Mouse (Mus musculus) megakaryocyte, embryonic 14.5 days (primary cell): ENCODE data around the gene Cbr4. TPM values are rescaled to one million over a fixed set of nuclear protein-coding genes. Genes with fewer than 3 reads are reported as not detected.

Source experiments
- H3K27me3 ChIP-seq: replicated peaks from 2 replicates; pipeline ENCODE3; 2012; ENCODE audit warnings: inconsistent platforms
- H3K36me3 ChIP-seq: replicated peaks from 2 replicates; pipeline ENCODE3; 2012; ENCODE audit warnings: low read length, inconsistent platforms, mixed read lengths
- H3K4me1 ChIP-seq: 2 replicates; pipeline ENCODE4 v1.6.1; 2012; ENCODE audit warnings: inconsistent platforms
- H3K4me3 ChIP-seq: replicated peaks from 2 replicates; pipeline ENCODE3; 2012; ENCODE audit warnings: moderate library complexity, mild to moderate bottlenecking, inconsistent platforms
- H3K9me3 ChIP-seq: 2 replicates; pipeline ENCODE4 v1.6.1; 2012; ENCODE audit warnings: inconsistent platforms
- FLI1 ChIP-seq: IDR thresholded peaks from 2 replicates; pipeline ENCODE4 v1.6.1; 2012; ENCODE audit warnings: low read length, inconsistent platforms, mixed read lengths
- GATA1 ChIP-seq: IDR thresholded peaks from 3 replicates; pipeline ENCODE4 v1.6.1; 2012; ENCODE audit warnings: mixed read lengths, low read length, inconsistent platforms, borderline replicate concordance
- polyA plus RNA-seq: library from polyadenylated mRNA; stranded (reverse); fragments of >175 nt; gene quantifications from 2 replicates; pipeline ENCODE4 v1.2.3, GENCODE M21; 2012; ENCODE audit warnings: low replicate concordance; ENCODE audit not compliant: insufficient read depth

Cbr4 gene
- polyA plus RNA-seq, 1 experiment = 1.6 TPM

GRCm38 (mm10) chr8:61517502-61518185, 30.1 kb downstream of the Cbr4 start:
- Histone ChIP-seq H3K36me3 (peaks cover 5% of the 10 kb centered on the region), H3K9me3 (no peaks in the 10 kb centered on the region), H3K27me3 (no peaks in the 10 kb centered on the region), H3K4me3 (peak overlapping the region; percentile 39), H3K4me1 (peaks cover 14% of the 10 kb centered on the region; the same call in 1 of the 2 replicates)
- TF ChIP-seq FLI1 (no peak), GATA1 (no peak)

GRCm38 (mm10) chr8:61522132-61522531, 34.6 kb downstream of the Cbr4 start:
- Histone ChIP-seq H3K9me3 (no peaks in the 10 kb centered on the region), H3K36me3 (no peaks in the 10 kb centered on the region), H3K4me3 (no peak overlapping the region), H3K27me3 (no peaks in the 10 kb centered on the region), H3K4me1 (peaks cover 4% of the 10 kb centered on the region; the same call in 1 of the 2 replicates)
- TF ChIP-seq FLI1 = no peak
- no peak for TF ChIP-seq GATA1

GRCm38 (mm10) chr8:61527037-61527436, 39.5 kb downstream of the Cbr4 start:
- no peak overlapping the region for H3K4me3 ChIP-seq
- H3K4me1 ChIP-seq = no peaks in the 10 kb centered on the region; the same call in 1 of the 2 replicates
- no peaks in the 10 kb centered on the region for H3K36me3 ChIP-seq
- no peaks in the 10 kb centered on the region for H3K27me3 ChIP-seq
- no peaks in the 10 kb centered on the region for H3K9me3 ChIP-seq
- TF ChIP-seq GATA1 = no peak
- TF ChIP-seq FLI1 = no peak

GRCm38 (mm10) chr8:61528197-61528596, 40.7 kb downstream of the Cbr4 start:
- Histone ChIP-seq H3K9me3 (no peaks in the 10 kb centered on the region), H3K36me3 (no peaks in the 10 kb centered on the region)

GRCm38 (mm10) chr8:61528642-61529041, 41.1 kb downstream of the Cbr4 start:
- TF ChIP-seq FLI1 (no peak), GATA1 (no peak)
- no peaks in the 10 kb centered on the region; the same call in 1 of the 2 replicates for H3K4me1 ChIP-seq
- no peaks in the 10 kb centered on the region for H3K9me3 ChIP-seq
- H3K36me3 ChIP-seq = no peaks in the 10 kb centered on the region
- H3K4me3 ChIP-seq = no peak overlapping the region
- H3K27me3 ChIP-seq = no peaks in the 10 kb centered on the region

More at GRCm38 (mm10) chr8:61528197-61528596, 40.7 kb downstream of the Cbr4 start:
- H3K4me1 ChIP-seq = no peaks in the 10 kb centered on the region; the same call in 1 of the 2 replicates
- H3K4me3 ChIP-seq = no peak overlapping the region
- no peak for TF ChIP-seq GATA1
- TF ChIP-seq FLI1 = no peak
- no peaks in the 10 kb centered on the region for H3K27me3 ChIP-seq

GRCm38 (mm10) chr8:61531944-61532795, 44.6 kb downstream of the Cbr4 start:
- Histone ChIP-seq H3K27me3 (peaks cover 5% of the 10 kb centered on the region), H3K36me3 (no peaks in the 10 kb centered on the region), H3K9me3 (no peaks in the 10 kb centered on the region), H3K4me3 (no peak overlapping the region), H3K4me1 (peaks cover 6% of the 10 kb centered on the region)
- no peak for TF ChIP-seq GATA1
- TF ChIP-seq FLI1 = no peak

- TF ChIP-seq GATA1 = no peak
- no peak for TF ChIP-seq FLI1
- H3K4me1 ChIP-seq = peaks cover 6% of the 10 kb centered on the region
- H3K4me3 ChIP-seq = no peak overlapping the region
Measured at GRCm38 (mm10) chr8:61532831-61533230, 45.3 kb downstream of the Cbr4 start.

GRCm38 (mm10) chr8:61533356-61533926, 45.9 kb downstream of the Cbr4 start:
- H3K4me3 ChIP-seq = no peak overlapping the region
- TF ChIP-seq GATA1 = no peak
- TF ChIP-seq FLI1 = no peak
- H3K9me3 ChIP-seq = no peaks in the 10 kb centered on the region
- no peaks in the 10 kb centered on the region for H3K36me3 ChIP-seq
- H3K4me1 ChIP-seq = peaks cover 6% of the 10 kb centered on the region
- peaks cover 8% of the 10 kb centered on the region for H3K27me3 ChIP-seq

More at GRCm38 (mm10) chr8:61532831-61533230, 45.3 kb downstream of the Cbr4 start:
- no peaks in the 10 kb centered on the region for H3K9me3 ChIP-seq
- peaks cover 5% of the 10 kb centered on the region for H3K27me3 ChIP-seq
- no peaks in the 10 kb centered on the region for H3K36me3 ChIP-seq

GRCm38 (mm10) chr8:61535472-61535871, 47.9 kb downstream of the Cbr4 start:
- H3K4me1 ChIP-seq = peaks cover 6% of the 10 kb centered on the region
- no peaks in the 10 kb centered on the region for H3K9me3 ChIP-seq
- no peak for TF ChIP-seq FLI1
- TF ChIP-seq GATA1 = no peak
- no peak overlapping the region for H3K4me3 ChIP-seq
- H3K36me3 ChIP-seq = no peaks in the 10 kb centered on the region
- H3K27me3 ChIP-seq = peaks cover 8% of the 10 kb centered on the region
